Mouse (Mus musculus) bone marrow, adult 2 months (tissue): ENCODE data around the gene Fam102a.
A peak's percentile ranks its signal among the peaks of the same experiment; 100 is the strongest.

Source experiments
- CTCF ChIP-seq: fragments of 200-500 bp; IDR thresholded peaks from 2 replicates; pipeline ENCODE4 v1.5.1; 2011; ENCODE audit warnings: low read length, control low read depth; ENCODE audit not compliant: control insufficient read depth, insufficient read depth
- POLR2A ChIP-seq: fragments of 200-500 bp; IDR thresholded peaks from 2 replicates; pipeline ENCODE4 v1.6.1; 2011; ENCODE audit warnings: low read depth, mild to moderate bottlenecking, control low read depth, low read length, borderline replicate concordance; ENCODE audit not compliant: control insufficient read depth

- TF ChIP-seq POLR2A (no peak), CTCF (peak; percentile 70)
Measured at GRCm38 (mm10) chr2:32574901-32575585, 39.9 kb downstream of the Fam102a start.
